Mouse (Mus musculus) large intestine, adult 2 months (tissue): ENCODE results near the gene Cenpe. TPM values are rescaled to one million over a fixed set of nuclear protein-coding genes. Genes with fewer than 3 reads are reported as not detected.
A peak's percentile ranks its signal among the peaks of the same experiment; 100 is the strongest.
"Not testable (repeated sequence)": the region's sequence is repeated elsewhere in the genome, so short reads cannot be mapped to it uniquely, and the experiment has no call there.

Experiments
- DNase-seq: peaks from one replicate; pipeline ENCODE4 v3.0.0-alpha.2; 2012; ENCODE audit warnings: low read depth, low spot score
- WGBS: fragments of 180-500 bp; shearing (Covaris S2); methylation state at CpG from one replicate; pipeline ENCODE4 v1.1.7; 2018; 5-methylcytosine and 5-hydroxymethylcytosine counted together
- polyA plus RNA-seq: library from polyadenylated mRNA; depleted of rRNA; stranded (reverse); fragments of >200 nt; gene quantifications from 2 replicates; pipeline ENCODE4 v1.2.3, GENCODE M21; 2012; rRNA removed

Gene Cenpe
- polyA plus RNA-seq = 2.8 and 4.2 TPM in 2 replicates

DNA sequence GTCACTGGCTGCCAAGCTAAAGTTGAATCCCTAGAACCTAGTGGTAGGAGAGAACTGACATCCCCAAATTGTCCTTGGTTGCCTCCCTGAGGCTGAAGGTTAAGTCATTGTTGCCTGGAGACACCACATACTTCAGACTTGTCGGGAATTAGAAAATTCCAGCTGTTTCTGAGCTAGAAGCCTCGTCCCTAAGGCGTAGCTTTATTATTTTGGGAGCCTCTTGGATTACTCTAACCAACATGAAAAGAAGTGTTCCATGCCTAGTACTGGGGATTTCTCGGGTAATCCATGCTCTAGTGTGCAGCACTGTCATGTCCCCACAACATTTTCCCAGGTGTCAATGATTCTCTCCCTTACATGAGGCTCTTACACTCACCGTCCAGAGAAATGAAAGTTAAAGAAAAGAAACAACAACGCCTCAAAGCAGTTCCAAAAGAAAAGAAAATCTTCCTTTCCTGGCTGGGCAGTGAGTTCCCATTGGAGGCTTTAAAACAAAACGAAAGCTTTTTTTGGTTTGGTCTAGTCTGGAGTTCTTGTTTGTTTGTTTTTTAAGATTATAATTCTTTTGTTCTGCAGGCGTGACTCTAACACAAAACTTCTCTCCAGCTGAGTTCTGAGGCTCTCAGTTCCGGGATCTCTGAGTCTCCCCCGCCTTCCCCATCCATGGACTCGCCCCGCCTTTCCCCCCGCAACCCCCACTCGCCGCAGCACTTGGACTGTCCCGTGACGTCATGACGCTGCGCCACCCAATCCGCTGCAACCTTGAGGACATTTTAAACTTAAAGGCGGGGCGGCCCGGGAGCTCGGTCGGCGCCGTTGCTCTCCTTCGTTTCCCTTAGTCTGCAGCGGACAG, at the start of gene Cenpe:
Gene Cenpe, plus strand, starts transcription at position 733 of the 853 bp plus-strand sequence.
- under 1% methylated on average over 29 of the region's 29 CpGs for WGBS
- peak; percentile 71 for DNase-seq

DNA sequence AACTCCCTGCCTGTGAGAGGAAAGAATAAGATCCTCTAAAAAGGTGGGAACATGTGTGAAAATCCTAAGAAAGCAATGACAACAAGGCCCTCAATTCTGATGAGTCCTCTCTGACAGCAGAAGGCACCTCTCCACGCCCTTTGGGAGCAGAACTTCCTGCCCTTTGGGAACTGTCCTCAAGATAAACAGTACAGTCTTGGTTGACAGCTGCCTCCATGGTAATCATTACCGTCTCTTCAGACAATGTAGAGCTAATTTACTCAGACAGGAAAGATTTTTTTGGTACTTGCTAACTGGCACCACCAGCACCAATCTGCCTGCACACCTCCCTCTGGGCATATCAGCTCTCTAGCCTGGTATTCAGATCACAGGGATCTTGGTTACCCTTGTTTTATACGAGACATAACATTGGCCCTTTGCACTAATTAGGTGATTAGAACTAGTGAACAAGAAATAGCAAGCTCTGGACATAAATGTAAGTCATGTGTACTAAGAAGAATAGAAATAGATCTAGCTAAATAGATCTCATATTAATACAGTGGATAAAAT, 40.4 kb upstream of the Cenpe start:
- WGBS = 32% methylated on average over 3 of the region's 3 CpGs
- DNase-seq = no peak

DNA sequence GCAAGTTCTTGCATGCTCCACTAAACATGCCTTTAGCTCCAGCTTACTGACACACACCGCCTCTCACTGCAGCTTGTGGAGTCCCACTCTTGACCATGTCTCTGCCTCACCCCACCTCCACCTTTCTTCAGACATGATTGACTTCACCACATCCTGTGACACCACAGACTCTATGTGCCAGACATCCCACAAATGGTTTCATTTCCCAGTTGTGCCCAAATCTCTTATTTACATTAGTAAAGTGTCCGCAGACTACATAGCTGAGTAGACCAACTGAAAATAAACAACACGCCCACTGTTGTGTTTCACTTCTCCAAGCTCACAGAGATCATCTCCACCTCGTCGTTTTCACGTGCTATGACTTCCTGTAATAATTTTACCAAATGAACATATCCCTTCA, 20.5 kb upstream of the Cenpe start:
- no peak for DNase-seq
- WGBS = 52% methylated on average over 6 of the region's 6 CpGs

DNA sequence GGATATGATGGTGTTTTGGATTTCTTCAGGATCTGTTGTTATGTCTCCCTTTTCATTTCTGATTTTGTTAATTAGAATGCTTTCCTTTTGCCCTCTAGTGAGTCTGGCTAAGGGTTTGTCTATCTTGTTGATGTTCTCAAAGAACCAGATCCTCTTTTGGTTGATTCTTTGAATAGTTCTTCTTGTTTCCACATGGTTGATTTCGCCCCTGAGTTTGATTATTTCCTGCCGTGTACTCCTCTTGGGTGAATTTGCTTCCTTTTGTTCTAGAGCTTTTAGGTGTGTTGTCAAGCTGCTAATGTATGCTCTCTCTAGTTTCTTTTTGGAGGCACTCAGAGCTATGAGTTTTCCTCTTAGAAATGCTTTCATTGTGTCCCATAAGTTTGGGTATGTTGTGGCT, 14.3 kb upstream of the Cenpe start:
- not testable (repeated sequence) for DNase-seq
- WGBS = 82% methylated on average over 2 of the region's 2 CpGs

DNA sequence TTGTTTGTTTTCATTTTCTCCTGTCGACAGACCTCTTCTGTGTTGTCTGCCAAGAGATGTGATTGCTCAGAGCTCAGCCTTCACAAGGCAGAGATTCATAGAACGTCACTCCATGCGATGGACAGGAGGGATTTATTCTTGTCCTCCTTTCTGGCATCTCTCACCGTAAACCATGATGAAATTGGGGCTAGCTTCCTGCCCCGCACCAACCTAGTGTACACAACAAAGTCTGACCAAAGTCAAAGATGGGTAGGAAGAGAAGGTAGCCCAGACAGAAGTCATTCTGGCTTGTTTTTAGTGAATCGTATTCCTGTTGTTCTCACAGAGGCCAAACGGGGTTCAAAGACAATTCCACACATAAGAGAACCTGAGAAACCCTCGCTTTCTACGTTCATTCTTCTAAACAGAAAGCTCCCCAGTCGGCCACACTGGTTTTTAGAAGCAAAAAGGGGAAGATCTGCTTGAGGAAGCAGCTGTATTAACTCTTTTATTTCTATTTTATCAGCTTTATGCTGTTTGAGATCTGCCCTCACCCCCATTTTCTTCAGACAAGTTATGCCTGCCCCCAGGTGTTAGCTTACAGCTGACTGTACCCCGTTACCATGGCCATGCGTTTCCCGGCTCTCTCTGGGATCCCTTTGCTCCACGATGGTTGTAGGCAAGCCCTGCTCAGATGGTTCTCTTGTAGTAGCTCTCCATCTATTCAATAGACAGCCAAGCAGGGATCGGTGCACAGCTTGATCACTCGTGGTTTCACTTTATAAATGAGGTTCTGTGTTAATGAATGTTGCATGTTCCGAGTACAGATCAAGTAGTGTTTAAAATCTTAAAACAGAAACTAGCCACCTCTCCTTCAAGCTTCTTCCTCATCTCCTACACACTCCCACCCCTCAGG, 11.7 kb upstream of the Cenpe start:
- 78% methylated on average over 17 of the region's 17 CpGs for WGBS
- no peak for DNase-seq

DNA sequence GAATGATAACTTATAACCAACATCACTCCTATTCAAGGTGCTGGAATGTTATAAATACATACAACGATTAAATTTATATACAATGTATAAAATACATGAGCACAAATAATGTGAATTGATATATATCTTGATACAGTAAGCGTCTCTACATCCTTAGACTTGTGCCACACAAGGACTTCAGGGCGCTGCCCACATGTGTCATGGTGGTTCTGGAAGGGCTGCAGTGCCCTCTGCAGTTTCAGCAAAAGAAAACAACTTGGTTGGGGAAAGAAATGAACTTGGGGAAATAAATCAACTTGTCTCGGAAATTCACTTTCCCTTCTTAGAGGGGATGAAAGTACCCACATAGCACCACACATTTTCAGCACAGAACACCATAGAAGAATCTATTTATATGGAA, 5.7 kb upstream of the Cenpe start:
- 33% methylated on average over 4 of the region's 4 CpGs for WGBS
- no peak for DNase-seq

DNA sequence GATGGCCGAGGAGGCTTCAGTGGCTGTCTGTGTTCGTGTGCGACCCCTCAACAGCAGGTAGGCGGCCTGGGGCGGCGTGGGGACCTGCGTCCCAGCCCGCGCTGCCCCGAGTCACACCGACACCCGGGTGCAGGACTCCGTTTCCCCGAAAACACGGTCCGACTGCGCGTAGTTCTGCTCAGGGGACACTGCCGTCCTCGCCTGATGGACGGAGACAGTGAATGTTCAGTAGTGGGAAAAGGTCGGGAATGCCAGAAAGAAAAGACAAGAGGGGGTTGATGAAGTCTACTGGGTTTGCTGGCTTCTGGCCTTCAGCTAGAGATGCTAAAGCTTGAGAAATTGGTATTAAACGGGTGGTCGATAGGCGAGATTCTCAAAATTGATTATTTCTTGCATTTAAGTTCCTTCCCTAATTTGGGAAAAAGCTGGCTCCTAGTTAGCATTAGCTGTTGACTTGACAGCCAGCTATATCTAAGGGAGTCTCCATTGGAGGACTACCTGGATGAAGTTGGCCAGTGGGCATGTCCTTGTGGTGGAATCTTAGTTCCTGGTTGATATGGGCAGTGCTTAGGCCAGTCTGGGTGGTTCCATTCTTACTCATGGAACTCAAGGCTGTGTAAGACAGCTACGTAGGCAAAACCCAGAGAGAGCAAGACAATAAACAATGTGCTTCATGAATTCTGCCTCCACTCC, 467 bp downstream of the Cenpe start:
- DNase-seq = peak; percentile 6
- under 1% methylated on average over 26 of the region's 26 CpGs for WGBS

DNA sequence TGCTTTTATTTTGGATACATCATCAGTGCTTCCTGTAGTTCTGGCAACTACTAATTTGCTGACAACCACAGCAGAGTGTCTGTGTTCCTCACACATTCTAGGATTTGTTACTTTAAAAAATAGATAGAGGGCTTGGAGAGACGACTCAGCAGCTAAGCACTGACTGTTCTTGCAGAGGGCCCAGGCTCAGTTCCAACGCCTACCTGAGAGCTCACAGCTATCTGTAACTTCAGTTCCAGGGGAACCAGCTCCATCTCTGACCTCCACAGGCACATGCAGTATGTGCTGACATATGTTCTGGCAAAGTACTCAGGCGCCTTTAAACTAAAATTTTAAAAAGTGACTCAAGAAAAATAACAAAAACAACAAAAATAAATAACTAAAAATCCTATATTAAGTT, 19.7 kb downstream of the Cenpe start:
- DNase-seq = no peak
- WGBS = 77% methylated on average over 3 of the region's 3 CpGs

DNA sequence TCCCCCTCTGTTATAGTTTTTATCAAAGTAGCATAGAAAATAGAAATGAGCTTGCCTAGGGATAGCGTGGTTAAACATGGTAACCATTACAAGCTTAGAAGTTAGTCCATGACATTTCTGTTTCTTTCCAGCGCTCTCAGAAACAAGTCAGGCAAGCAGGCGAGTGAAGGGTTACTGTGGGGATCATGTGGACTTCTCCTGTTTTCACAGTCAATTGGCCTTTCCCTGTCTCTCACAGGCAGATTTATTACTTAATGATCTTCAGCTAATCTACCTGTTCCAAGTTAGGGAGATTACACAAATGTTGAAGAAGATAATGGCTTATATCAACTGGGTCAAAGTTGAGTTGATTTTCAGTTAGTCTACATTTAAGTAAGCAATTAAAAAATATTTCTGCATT, 20.1 kb downstream of the Cenpe start:
- 84% methylated on average over 3 of the region's 3 CpGs for WGBS
- DNase-seq = no peak

DNA sequence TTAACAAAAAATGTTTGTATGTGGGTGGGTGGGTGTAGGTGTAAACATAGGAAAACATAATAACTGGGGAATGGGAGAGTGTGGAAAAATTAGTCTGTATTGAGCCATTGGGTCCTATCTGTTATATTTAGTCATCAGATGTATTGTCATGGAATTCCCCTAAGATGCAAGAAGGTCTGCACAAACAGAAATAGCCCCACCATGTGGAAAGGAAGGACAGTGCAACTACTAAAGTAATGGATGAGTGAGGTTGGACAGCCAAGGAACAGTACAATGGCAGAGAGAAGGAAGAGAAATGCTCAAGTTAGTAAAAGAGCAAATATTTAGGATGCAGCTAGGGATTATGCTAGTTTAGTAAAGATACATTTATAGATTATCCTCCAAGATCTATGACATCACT, 33.4 kb downstream of the Cenpe start:
- no peak for DNase-seq

DNA sequence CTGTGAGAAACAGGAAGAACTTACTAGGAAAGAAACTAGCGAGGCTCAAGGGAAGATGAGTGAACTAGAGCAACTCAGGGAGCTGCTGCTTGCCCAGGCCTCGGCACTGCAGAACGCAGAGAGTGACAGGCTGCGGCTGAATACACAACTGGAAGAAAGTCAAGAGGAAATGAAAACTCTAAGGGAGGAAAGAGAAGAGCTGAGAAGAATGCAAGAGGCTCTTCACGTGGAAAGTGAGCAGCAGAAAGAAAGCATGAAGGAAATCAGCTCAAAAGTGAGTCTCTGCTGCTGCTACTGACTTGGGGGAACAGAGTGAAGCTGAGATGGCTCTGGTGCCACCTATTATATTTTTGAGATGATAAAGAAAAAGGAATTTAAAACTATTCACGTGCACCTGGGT, 34.5 kb downstream of the Cenpe start:
- 91% methylated on average over 6 of the region's 6 CpGs for WGBS
- no peak for DNase-seq

DNA sequence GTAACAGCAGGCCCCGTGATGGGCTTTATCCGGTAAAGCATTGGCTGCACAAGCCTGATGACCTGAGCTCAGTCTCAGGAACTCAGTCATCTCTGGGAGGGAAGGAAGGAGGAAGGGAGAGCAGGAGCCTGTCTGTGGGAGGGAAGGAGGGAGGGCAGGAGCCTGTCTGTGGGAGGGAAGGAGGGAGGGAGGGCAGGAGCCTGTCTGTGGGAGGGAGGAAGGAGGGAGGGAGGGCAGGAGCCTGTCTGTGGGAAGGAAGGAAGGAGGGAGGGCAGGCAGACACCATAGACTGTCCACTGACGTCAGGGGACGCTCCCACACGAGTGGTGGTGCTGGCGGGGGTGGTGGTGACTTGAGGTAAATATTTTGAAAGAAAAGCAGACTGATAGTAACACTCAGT, 36.8 kb downstream of the Cenpe start:
- 78% methylated on average over 6 of the region's 6 CpGs for WGBS
- no peak for DNase-seq

DNA sequence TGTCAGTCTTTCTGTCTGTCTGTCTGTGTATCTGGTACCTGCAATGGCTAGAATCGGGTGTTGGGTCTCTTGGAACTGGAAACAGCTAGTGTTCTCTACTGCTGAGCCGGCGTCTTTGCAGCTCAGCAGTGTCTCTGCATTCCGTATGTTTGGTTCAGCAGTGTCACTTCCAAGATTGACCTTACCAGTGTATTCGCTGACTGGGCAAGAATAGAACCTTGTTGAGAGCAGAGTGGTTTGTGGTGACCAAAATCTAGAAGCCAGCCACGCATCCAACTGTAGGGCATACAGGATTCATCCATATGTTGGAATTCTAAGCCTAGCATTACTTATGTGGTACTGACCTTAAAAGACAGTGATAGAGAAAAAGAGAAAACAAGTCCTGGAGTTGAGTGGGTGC, 39.5 kb downstream of the Cenpe start:
- no peak for DNase-seq
- WGBS = 97% methylated on average over 6 of the region's 6 CpGs

DNA sequence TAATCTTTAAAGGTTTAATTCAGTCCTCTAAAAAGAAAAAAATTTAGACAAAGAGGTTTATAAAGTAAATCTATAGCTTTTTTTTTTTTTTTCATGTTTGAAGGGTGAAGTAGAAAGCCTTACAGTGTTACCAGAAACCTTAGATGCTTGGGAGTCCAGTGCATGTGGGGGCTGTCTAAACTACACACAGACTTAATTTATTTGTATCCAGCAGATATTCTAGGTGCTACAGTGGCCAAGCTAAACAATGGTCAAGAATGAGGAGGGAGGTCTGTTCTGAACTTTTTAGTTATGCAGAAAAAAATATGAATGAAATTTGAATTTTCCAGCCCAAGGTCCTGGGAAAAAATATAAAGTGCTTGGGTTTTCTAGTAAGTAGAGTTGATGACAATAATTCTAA, 42.4 kb downstream of the Cenpe start:
- no peak for DNase-seq

DNA sequence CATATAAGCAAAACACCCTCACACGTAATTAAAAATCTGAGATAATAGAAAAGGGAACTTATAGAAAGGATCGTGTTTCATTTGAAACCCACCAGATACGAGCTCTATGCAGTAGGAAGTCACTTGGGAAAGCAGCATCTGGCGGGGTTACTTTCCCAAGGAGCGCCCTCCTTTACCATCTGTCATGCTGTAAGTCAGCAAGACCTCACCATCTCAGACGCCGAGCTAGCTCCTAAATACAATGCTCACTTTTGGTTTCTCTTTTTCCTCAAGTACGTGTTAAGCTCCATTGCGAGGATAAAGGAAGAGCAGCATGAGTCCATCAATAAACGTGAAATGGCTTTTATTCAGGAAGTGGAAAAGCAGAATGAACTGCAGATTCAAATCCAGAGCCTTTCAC, 46.6 kb downstream of the Cenpe start:
- no peak for DNase-seq
- 94% methylated on average over 10 of the region's 10 CpGs for WGBS

DNA sequence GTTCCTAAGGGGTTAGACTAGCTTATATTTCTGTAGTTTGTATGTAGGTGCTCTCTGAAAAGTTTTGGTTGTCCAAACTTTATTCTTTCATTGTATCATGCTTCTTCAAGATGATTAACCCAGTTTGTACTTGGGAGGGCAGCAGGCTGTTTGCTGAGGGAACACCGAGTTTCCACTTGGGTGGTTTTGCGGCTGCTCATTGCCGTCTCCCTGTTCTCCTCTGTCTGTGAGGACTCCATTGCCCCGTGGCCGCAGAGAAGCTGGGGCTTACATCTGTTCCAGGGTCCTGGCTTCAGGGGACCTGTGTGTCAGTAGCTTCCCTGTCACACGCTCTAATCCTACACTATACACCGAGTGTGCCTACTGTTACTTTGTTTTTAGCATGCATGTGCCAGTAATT, 47.9 kb downstream of the Cenpe start:
- no peak for DNase-seq
- WGBS = 85% methylated on average over 7 of the region's 7 CpGs

DNA sequence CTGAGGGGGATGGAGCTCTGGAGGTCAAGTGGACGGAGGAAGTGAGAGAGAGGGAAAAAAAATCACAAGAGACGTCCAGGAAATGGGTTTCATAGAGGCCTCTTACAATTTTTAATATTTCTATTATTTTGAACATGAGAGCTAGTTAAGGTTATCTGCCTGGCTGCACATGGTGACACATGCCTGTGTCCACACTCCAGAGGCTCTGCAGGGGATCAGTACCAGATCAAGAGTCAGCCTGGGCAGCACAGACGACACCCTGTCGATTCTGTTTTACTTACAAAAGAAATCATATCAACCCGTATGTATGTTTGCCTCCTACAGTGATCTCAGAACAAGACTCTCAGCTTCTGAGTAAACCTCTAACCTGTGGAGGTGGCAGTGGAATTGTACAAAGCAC, 56.3 kb downstream of the Cenpe start:
- WGBS = 92% methylated on average over 5 of the region's 5 CpGs
- DNase-seq = no peak

DNA sequence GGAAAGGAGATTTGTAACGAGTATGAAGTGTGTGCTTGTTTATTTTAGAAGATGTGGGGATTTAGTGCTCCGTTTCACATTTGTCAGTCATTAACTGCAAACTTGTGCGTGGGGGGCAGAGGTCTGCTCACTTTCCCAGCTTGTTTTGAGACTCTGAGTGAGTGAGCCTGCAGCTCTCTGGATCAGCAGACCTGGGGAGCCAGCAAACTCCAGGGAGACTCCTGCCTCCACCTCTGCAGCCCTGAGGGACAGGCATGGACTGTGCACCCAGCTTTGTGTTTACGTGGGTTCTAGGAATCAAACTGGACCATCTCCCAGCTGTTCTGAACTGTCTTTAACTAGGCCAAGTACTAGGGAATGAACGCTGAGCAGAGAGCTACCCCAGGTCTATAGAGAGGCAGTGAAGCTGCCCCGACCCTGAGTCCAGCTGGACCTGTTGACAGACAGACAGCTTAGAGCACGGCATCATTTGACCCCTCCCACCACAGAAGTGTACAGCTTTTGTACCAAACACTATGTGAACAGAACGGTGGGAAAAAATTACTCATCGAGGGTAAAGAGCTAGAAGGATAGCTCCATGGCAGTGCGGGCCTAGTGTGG, 57.2 kb downstream of the Cenpe start:
- 76% methylated on average over 10 of the region's 10 CpGs for WGBS
- DNase-seq = no peak

DNA sequence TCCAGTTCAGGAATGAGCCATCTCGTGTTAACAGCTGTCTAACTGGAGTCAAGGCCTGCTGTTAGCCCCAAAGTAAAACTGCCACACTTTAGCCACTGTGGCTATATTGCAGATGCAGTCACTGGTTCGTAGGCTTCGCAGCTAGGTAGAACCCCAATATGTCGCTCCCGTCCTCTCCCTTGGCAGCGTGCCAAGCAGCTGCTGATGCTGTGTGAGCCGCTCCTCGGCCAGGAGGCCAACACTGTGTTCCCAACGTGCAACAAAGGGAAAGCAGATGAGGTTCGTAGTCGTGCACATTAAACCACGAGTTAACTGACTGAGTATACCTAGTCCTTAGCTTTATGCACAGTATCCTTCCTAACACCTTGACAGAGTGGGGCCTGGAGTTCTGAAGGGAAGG, 60.3 kb downstream of the Cenpe start:
- DNase-seq = no peak
- 66% methylated on average over 12 of the region's 12 CpGs for WGBS

DNA sequence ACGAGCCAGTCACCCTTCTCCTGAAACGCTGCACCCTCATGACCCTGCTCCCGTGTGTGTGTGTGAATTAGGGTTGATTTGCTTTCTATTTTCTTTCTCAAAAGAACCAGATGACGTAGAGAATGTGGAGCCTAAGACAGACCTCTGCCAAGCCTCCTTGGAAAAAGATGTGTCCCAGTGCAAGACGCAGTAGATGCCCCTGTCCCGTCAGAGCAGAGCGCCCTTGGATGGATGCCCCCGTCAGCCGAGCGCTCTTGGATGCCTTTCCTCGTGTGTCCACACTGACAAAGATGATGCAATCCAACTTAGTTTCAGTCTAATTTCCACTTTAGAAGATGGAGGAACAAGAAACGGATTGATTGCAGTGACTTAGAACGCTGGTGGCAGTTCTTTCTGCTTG, 60.7 kb downstream of the Cenpe start:
- WGBS = 86% methylated on average over 13 of the region's 13 CpGs
- no peak for DNase-seq
